Mouse (Mus musculus) spleen, adult 10 weeks (tissue): Measurements from ENCODE around the gene Pm20d1. TPM values are rescaled to one million over a fixed set of nuclear protein-coding genes. Genes with fewer than 3 reads are reported as not detected.

Experiments used
- polyA plus RNA-seq: library from polyadenylated mRNA; stranded (reverse); fragments of 350-450 nt; fragmentation: Illumina TruSeq; extraction: RNeasy Lipid Tissue Mini Kit (QIAGEN cat#74804); gene quantifications from one replicate; pipeline ENCODE4 v1.2.3, GENCODE M21; 2015; ENCODE audit warnings: low replicate concordance; ENCODE audit not compliant: insufficient read depth

The Pm20d1 gene
- polyA plus RNA-seq: 0.12 TPM

GRCm38 (mm10) chr1:131797202-131797909, at the start of gene Pm20d1:
Gene Pm20d1 (plus strand): TSS chr1:131797381.

GRCm38 (mm10) chr1:131827207-131827786, 30.1 kb downstream of the Pm20d1 start, which contains the start of gene Slc41a1:
Gene Slc41a1 (plus strand): TSS chr1:131827493.

DNA sequence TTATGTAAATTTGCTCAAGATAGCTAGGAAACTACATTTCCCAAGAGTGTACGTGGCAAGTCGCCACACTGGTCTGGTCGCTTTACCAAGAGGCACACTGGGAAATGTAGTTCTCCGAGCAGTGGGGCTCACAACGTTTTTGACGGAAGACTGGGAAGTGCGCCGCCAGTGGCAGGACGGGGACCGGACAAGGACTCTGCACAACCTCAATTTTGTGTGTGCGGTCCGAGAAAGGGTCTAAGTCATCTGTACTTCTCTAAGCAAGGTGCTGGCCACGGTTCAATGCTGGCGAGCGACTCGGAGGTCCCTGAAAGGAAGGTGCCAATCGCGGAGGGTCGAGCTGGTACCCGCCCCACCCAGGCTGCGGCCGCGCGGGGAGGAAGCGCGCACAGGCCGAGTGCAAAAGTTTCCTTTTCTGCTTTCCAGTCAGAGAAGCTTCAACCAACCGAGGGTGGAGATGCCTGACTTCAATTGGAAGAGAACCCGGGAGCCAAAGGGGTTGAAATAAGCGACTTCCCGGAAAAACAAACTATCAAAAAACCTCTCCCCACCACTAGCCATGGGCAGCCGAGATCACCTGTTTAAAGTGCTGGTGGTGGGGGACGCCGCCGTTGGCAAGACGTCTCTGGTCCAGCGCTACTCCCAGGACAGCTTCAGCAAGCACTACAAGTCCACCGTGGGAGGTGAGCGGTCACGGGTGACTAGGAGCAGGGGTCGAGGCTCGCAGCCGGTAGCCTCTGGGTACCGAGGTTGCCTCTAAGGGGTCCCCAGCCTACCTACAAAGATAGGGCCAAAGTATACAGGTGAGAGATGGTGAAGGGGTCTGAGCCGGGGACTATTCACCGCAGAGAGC, 70.1 kb downstream of the Pm20d1 start, which contains the start of gene Rab29:
Gene Rab29, plus strand, starts transcription at position 132 of the 853 bp plus-strand sequence.

Other genes with a start within 250 kb of the Pm20d1 start
- not detected for gene Avpr1b, start 198.1 kb upstream of the Pm20d1 start, polyA plus RNA-seq
- 51.9 TPM for gene Ctse, start 159.1 kb upstream of the Pm20d1 start, polyA plus RNA-seq
- gene Rab7b, start 108.7 kb upstream of the Pm20d1 start, polyA plus RNA-seq: 23.4 TPM
- gene Slc26a9, start 53.4 kb upstream of the Pm20d1 start, polyA plus RNA-seq: not detected
- 16.6 TPM for gene Slc41a1, start 30.1 kb downstream of the Pm20d1 start, polyA plus RNA-seq
- 35.4 TPM for gene Rab29, start 69.8 kb downstream of the Pm20d1 start, polyA plus RNA-seq
- gene Nucks1, start 113.2 kb downstream of the Pm20d1 start, polyA plus RNA-seq: 80.9 TPM
- gene Slc45a3, start 165.6 kb downstream of the Pm20d1 start, polyA plus RNA-seq: 11.6 TPM
- gene Elk4, start 210.2 kb downstream of the Pm20d1 start, polyA plus RNA-seq: 145 TPM